Mouse (Mus musculus) lung, postnatal 10 days (tissue): Measurements from ENCODE around the gene Gm13277.
"Not testable (repeated sequence)": the region's sequence is repeated elsewhere in the genome, so short reads cannot be mapped to it uniquely, and the experiment has no call there.

Experiments used
- DNase-seq: peaks from one replicate; pipeline ENCODE4 v3.0.0; 2021

The Gm13277 gene

DNA sequence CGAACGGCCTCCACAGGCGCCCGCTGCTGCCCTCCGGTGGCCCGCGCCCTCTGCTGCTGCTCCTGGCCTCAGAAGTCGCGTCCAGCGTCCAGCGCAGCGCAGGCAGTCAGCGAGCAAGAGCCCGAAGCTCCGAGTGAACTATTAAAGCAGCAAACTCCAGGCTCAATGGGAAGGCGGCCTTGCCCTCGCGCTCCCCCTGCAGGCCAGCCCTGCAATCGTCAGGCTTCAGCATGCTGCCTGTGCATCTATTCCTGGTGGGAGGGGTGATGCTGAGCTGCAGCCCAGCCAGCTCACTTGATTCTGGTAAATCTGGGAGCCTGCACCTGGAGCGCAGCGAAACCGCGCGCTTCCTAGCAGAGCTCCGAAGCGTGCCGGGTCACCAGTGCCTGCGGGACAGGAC lies at the start of gene Gm13277:
Gm13277 (plus strand) TSS at position 231 of the 400 bp plus-strand sequence.
- DNase-seq, result peak; percentile 83

DNA sequence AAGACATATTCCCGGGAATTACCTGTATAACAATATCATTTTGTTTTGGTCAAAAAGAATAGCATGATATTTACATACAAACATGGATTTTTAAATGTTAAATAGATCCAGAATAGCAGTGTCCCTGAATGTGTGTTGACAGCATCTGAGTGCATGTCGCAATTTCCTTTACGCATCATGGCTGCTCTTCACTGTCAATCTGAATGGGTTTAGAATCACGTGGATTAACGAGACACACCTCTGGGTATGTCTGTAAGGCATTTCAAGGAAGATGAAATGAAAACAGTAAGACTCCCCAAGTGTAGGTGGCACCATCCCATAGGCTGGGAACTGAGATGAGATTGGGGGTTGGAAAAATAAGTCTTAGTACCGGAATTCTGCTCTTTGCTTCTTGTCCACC lies 49.4 kb upstream of the Gm13277 start:
- no peak for DNase-seq

- no peak for DNase-seq
Observed at GRCm38 (mm10) chr4:88741426-88741825, 47.0 kb upstream of the Gm13277 start.

DNA sequence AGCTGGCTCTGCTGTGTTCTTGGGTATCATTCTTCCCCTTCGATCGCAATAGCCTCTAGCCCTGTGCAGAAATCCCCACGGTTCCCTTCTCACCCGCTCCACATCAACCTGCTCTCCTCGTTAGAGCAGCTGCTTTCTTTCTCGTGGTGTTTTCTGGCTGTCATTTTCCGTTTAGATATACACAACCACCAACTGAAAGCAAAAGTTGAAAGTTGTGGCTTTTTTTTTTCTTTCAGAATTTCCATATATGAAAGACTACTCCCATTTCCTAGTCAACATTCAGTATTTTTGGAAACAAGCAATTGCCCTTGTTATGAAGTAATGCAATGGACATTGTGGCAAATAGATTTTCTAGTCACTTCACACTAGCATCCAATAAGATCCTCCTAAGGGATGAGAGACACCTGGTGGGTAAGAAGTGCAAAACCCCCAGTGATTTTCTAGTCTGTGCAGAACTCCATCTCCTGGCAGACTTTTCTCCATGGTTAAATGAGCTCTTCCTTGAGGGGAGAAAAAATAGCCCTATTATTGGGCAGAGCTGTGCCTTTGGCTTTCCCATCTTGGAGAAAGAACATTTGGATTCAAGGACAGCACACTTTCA lies 45.6 kb upstream of the Gm13277 start:
- no peak for DNase-seq

GRCm38 (mm10) chr4:88744207-88744606 lies 44.2 kb upstream of the Gm13277 start:
- DNase-seq, result no peak

DNA sequence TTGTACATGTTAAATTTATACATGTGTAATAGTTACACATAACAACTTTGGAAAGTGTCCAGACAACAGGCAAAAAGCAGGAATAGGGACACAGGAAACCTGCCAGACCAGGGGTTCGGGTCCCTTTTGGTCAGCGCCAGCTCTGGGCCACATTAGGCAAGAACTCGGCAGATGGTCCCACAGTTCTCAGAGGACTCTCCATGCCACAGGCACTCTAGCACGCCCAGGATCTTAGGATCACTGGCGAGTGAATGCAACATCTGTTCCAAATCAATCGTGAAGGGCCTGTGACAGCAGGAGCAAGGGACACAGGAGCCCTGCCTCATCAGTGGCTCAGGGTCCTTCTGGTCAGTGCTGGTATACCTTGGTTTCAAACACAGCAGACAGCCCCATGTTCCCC lies 38.5 kb upstream of the Gm13277 start:
- no peak for DNase-seq

DNA sequence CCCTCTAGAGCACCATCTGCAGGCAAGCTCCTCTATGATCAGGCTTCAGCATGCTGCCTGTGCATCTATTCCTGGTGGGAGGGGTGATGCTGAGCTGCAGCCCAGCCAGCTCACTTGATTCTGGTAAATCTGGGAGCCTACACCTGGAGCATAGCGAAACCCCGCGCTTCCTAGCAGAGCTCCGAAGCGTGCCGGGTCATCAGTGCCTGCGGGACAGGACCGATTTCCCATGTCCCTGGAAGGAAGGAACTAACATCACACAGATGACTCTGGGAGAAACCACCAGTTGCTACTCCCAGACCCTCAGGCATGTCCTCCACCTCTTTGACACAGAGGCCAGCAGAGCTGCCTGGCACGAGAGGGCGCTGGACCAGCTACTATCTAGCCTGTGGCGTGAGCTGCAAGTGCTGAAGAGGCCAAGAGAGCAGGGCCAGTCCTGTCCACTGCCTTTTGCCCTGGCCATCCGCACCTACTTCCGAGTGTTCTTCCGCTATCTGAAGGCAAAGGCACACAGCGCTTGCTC lies 33.6 kb upstream of the Gm13277 start, which contains the start of gene Gm13271:
Gm13271 (plus strand) TSS at position 51 of the 523 bp plus-strand sequence.
- DNase-seq, result peak; percentile 69

GRCm38 (mm10) chr4:88756581-88757513 lies 31.6 kb upstream of the Gm13277 start:
- peak; percentile 23 for DNase-seq

DNA sequence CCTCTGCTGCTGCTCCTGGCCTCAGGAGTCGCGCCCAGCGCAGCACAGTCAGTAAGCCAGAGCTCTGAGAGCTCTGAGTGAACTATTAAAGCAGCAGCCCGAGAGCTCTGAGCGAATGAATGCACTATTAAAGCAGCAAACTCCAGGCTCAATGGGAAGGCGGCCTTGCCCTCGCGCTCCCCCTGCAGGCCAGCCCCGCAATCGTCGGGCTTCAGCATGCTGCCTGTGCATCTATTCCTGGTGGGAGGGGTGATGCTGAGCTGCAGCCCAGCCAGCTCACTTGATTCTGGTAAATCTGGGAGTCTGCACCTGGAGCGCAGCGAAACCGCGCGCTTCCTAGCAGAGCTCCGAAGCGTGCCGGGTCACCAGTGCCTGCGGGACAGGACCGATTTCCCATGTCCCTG lies 30.8 kb upstream of the Gm13277 start:
- peak; percentile 91 for DNase-seq

DNA sequence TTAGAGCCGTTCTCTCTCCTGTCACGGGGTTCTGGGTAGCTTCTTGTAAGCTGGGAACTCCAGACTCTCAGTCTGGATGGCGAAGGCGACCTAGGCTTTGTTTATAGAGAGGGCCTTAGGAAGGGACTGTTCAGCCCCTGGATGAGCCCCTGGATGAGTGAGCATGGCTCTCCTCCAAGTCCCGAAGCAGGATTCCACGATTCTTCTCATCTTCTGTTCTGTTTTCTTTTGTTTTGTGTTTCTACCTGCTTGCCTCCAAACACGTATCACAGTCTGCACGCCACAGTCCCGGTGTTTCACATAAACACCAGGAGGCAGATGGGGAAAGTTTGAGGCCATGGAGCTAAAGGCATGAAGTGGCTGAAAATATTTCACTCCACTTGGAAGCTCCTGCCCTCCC lies 29.7 kb upstream of the Gm13277 start:
- not testable (repeated sequence) for DNase-seq

DNA sequence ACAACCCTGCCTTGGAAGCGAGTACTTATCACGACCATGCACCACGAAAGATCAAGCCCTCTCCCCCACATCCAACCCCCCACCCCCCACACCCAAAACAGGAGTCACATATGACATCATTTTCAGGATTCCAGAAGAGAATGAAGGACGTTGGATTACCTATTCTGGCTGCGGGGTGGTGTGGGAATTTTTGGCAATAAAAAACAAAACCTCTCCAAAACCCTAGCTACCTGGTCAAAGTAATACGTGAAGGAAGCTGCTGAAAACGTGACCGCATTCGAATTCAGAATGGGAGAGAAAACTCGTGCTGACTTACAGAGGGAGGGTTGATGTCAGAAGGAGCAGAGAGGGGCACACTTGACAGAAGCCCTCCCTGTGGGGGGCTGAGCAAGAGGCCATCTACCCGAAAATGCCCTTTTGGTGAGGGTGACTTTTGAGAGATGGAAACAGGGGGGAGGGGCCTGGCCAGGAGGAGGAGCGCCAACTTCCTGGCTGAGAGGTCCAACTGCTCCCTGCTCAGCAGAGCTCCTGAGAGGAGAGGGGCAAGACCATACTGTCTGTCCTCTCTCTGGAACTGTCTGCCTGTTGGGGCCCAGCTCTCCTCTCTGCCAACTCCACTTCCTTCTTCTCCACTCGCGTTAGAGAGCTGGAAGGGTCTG lies 28.7 kb upstream of the Gm13277 start, which contains the start of gene Gm13283:
Gm13283 (plus strand) TSS at position 510 of the 659 bp plus-strand sequence.
- DNase-seq, result peak; percentile 75

DNA sequence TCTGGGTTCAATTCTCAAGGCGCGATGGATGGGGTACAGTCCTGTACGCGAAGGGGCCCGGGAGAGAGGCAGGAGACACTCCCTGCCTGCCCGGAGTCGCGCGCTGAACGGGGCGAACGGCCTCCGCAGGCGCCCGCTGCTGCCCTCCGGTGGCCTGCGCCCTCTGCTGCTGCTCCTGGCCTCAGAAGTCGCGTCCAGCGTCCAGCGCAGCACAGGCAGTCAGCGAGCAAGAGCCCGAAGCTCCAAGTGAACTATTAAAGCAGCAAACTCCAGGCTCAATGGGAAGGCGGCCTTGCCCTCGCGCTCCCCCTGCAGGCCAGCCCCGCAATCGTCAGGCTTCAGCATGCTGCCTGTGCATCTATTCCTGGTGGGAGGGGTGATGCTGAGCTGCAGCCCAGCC lies 28.0 kb upstream of the Gm13277 start:
- DNase-seq, result peak; percentile 88

DNA sequence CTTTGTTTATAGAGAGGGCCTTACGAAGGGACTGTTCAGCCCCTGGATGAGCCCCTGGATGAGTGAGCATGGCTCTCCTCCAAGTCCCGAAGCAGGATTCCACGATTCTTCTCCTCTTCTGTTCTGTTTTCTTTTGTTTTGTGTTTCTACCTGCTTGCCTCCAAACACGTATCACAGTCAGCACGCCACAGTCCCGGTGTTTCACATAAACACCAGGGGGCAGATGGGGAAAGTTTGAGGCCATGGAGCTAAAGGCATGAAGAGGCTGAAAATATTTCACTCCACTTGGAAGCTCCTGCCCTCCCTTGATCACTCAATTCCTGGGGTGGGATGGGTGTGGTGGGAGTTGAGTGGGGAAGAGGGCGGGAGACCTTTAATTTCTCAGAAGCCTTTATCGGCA lies 26.7 kb upstream of the Gm13277 start:
- DNase-seq, result peak; percentile 80

- not testable (repeated sequence) for DNase-seq
Observed at GRCm38 (mm10) chr4:88762341-88762740, 26.1 kb upstream of the Gm13277 start.

DNA sequence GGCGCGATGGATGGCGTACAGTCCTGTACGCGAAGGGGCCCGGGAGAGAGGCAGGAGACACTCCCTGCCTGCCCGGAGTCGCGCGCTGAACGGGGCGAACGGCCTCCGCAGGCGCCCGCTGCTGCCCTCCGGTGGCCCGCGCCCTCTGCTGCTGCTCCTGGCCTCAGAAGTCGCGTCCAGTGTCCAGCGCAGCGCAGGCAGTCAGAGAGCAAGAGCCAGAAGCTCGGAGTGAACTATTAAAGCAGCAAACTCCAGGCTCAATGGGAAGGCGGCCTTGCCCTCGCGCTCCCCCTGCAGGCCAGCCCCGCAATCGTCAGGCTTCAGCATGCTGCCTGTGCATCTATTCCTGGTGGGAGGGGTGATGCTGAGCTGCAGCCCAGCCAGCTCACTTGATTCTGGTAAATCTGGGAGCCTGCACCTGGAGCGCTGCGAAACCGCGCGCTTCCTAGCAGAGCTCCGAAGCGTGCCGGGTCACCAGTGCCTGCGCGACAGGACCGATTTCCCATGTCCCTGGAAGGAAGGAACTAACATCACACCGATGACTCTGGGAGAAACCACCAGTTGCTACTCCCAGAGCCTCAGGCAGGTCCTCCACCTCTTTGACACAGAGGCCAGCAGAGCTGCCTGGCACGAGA lies 24.9 kb upstream of the Gm13277 start:
- DNase-seq, result peak; percentile 70

- DNase-seq, result not testable (repeated sequence)
Observed at GRCm38 (mm10) chr4:88773534-88773933, 14.9 kb upstream of the Gm13277 start, which contains the start of gene Gm13290. Gene Gm13290 (plus strand): TSS chr4:88773834.

DNA sequence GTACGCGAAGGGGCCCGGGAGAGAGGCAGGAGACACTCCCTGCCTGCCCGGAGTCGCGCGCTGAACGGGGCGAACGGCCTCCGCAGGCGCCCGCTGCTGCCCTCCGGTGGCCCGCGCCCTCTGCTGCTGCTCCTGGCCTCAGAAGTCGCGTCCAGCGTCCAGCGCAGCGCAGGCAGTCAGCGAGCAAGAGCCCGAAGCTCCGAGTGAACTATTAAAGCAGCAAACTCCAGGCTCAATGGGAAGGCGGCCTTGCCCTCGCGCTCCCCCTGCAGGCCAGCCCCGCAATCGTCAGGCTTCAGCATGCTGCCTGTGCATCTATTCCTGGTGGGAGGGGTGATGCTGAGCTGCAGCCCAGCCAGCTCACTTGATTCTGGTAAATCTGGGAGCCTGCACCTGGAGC lies 11.8 kb upstream of the Gm13277 start, which contains the start of gene Gm13289:
Gm13289 (plus strand) TSS at position 301 of the 400 bp plus-strand sequence.
- not testable (repeated sequence) for DNase-seq

DNA sequence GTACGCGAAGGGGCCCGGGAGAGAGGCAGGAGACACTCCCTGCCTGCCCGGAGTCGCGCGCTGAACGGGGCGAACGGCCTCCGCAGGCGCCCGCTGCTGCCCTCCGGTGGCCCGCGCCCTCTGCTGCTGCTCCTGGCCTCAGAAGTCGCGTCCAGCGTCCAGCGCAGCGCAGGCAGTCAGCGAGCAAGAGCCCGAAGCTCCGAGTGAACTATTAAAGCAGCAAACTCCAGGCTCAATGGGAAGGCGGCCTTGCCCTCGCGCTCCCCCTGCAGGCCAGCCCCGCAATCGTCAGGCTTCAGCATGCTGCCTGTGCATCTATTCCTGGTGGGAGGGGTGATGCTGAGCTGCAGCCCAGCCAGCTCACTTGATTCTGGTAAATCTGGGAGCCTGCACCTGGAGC lies 8.9 kb upstream of the Gm13277 start, which contains the start of gene Gm13272:
Gm13272 (plus strand) TSS at position 301 of the 400 bp plus-strand sequence.
- not testable (repeated sequence) for DNase-seq

DNA sequence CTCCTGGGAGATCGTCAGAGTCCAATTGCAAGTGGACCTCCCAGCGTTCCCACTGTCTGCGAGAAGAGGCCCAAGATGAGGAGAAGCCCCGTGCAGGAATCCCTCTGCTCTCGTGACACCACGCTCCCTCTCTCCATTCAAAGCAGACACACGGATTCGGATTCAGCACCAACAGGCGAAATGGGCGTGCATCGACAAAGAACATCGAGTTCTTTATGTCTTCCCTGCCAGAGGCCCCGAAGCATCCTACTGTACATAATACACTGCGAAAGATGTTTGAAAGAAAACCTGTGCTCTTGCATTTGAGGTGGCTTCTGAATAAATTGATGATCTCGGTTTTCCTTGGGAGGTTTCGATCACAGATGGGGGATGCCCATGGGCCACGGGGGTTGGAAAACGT lies 8.1 kb upstream of the Gm13277 start:
- not testable (repeated sequence) for DNase-seq

DNA sequence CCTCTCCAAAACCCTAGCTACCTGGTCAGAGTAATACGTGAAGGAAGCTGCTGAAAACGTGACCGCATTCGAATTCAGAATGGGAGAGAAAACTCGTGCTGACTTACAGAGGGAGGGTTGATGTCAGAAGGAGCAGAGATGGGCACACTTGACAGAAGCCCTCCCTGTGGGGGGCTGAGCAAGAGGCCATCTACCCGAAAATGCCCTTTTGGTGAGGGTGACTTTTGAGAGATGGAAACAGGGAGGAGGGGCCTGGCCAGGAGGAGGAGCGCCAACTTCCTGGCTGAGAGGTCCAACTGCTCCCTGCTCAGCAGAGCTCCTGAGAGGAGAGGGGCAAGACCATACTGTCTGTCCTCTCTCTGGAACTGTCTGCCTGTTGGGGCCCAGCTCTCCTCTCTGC lies 6.6 kb upstream of the Gm13277 start, which contains the start of gene Ifnz:
Ifnz (plus strand) TSS at position 301 of the 400 bp plus-strand sequence.
- DNase-seq, result not testable (repeated sequence)

DNA sequence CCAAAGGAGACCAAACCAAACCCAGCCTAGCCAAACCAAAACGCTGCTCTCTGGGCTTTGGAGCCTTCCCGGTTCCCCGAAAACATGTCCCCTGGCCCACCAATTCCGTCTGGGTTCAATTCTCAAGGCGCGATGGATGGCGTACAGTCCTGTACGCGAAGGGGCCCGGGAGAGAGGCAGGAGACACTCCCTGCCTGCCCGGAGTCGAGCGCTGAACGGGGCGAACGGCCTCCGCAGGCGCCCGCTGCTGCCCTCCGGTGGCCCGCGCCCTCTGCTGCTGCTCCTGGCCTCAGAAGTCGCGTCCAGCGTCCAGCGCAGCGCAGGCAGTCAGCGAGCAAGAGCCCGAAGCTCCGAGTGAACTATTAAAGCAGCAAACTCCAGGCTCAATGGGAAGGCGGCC lies 6.1 kb upstream of the Gm13277 start:
- peak; percentile 32 for DNase-seq

- DNase-seq, result not testable (repeated sequence)
Observed at GRCm38 (mm10) chr4:88785409-88785808, 3.0 kb upstream of the Gm13277 start, which contains the start of gene Gm13276. Gene Gm13276 (plus strand): TSS chr4:88785709.
